Comparison of ENCODE assay signal across 8 mouse cellular contexts in genomic region chr6:23886418-23886817, GRCm38 (mm10). TPM values are rescaled to one million over a fixed set of nuclear protein-coding genes. Genes with fewer than 3 reads are reported as not detected.
A peak's percentile ranks its signal among the peaks of the same experiment; 100 is the strongest.
DNase-seq lines count a peak whose midpoint lies in the region; ATAC-seq and TF ChIP-seq lines count a peak whose summit lies in the region.

No protein-coding gene starts in this region.

- POLR2A ChIA-PET in Patski (lab: Charles Lee), result no interaction called here

- H3K9ac ChIP-seq in forebrain, embryonic 11.5 days (ENCODE audit: low read length), result no peak overlapping the region

- no peaks in the 10 kb centered on the region for H3K4me1 ChIP-seq in heart, embryonic 10.5 days
- H3K4me1 ChIP-seq in forebrain, embryonic 11.5 days (replicated peaks; ENCODE audit: control insufficient read depth, insufficient read depth, low read length), result no peaks in the 10 kb centered on the region

- H3K27ac ChIP-seq in heart, embryonic 10.5 days, result no peak overlapping the region
- H3K27ac ChIP-seq in forebrain, embryonic 11.5 days (ENCODE audit: low read depth, low read length), result no peak overlapping the region

- 21% methylated on average over 6 of the region's 6 CpGs for WGBS in heart, embryonic 10.5 days
- WGBS in forebrain, embryonic 11.5 days, result 17% methylated on average over 6 of the region's 6 CpGs

- H3K9me3 ChIP-seq in heart, embryonic 10.5 days, result no peaks in the 10 kb centered on the region
- H3K9me3 ChIP-seq in forebrain, embryonic 11.5 days (ENCODE audit: control insufficient read depth, low read length), result no peaks in the 10 kb centered on the region

- CTCF ChIA-PET in Patski (lab: Charles Lee), result no interaction called here

- H3K36me3 ChIP-seq in heart, embryonic 10.5 days, result no peaks in the 10 kb centered on the region
- no peaks in the 10 kb centered on the region for H3K36me3 ChIP-seq in forebrain, embryonic 11.5 days (ENCODE audit: control insufficient read depth, insufficient read depth, low read length)

- in situ Hi-C loops in Patski (cut with MboI; ENCODE audit: low pct_unique_long_range_greater_than_20kb), result no loop called here

- intact Hi-C loops in heart, postnatal 14 days (cut with DNase I), result loop anchor here (10.0 kb wide), 2 partner anchors 122 to 392 kb away; no protein-coding TSS in a partner anchor

- no peak overlapping the region for H3K4me3 ChIP-seq in heart, embryonic 10.5 days
- H3K4me3 ChIP-seq in forebrain, embryonic 11.5 days (ENCODE audit: low read depth, low read length), result no peak overlapping the region

- peak; percentile 39 for TF ChIP-seq CTCF in Patski (IDR thresholded peaks at IDR 0.05)

- H3K4me2 ChIP-seq in forebrain, embryonic 11.5 days (ENCODE audit: low read depth, low read length, severe bottlenecking), result no peak overlapping the region

- no peak for ATAC-seq in Patski
- ATAC-seq in forebrain, embryonic 11.5 days (replicated peaks; ENCODE audit: low FRiP score), result peak; percentile 55; the same call in 1 of the 2 replicates

- DNase-seq in heart, postnatal 14 days, result peak; percentile 3 to 23
- DNase-seq in heart, embryonic 10.5 days (ENCODE audit: low spot score), result no peak
- DNase-seq in Patski (ENCODE audit: low read depth, low spot score), result no peak
- peak; percentile 60 for DNase-seq in forebrain, embryonic 11.5 days (ENCODE audit: low spot score)
- peak; percentile 66 for DNase-seq in kidney, adult 9 months
- peak; percentile 75 for DNase-seq in lung, postnatal 36 days
- DNase-seq in right cerebral cortex, adult 18-20 months, result no peak
- no peak for DNase-seq in thymus, adult 18-20 months

- no peaks in the 10 kb centered on the region for H3K27me3 ChIP-seq in heart, embryonic 10.5 days (ENCODE audit: insufficient read depth, poor library complexity, severe bottlenecking)
- H3K27me3 ChIP-seq in Patski, result no peaks in the 10 kb centered on the region
- H3K27me3 ChIP-seq in forebrain, embryonic 11.5 days (ENCODE audit: control insufficient read depth, insufficient read depth, low read length), result no peaks in the 10 kb centered on the region

RNA-seq across cellular contexts. Expression of gene Cadps2, which starts 47.2 kb away (rescaled TPM):
- 1 to 10 TPM; 1.7 to 2.2 TPM for total RNA-seq in heart, postnatal 14 days (2021)
- 0.58 and 0.99 TPM in 2 replicates for polyA plus RNA-seq in heart, embryonic 10.5 days (2016; fragmentation: Nextera tagmentation; extraction: Ambion mirVana)
- polyA plus RNA-seq in Patski (2021), result 0.09 TPM
- polyA plus RNA-seq in forebrain, embryonic 11.5 days (2014; fragmentation: Nextera tagmentation; extraction: Ambion mirVana), result 3.8 and 4.0 TPM in 2 replicates

Comparison
In these comparisons a context has a peak if more than half of its experiments do, and no peak if none do; other contexts are left out.
1. DNase-seq: peak in heart, postnatal 14 days (2 of 2), forebrain, embryonic 11.5 days (single experiment), kidney, adult 9 months (single experiment) and lung, postnatal 36 days (single experiment); none in heart, embryonic 10.5 days (single experiment), Patski (single experiment), right cerebral cortex, adult 18-20 months (single experiment) and thymus, adult 18-20 months (0 of 2).